Mouse (Mus musculus) liver, embryonic 14.5 days (tissue): ENCODE results near the gene Bmp3. TPM values are rescaled to one million over a fixed set of nuclear protein-coding genes. Genes with fewer than 3 reads are reported as not detected.

ENCODE experiments used
- ATAC-seq: fragments of 200-750 bp; cut with Nextera tagmentation; 2 replicates; pipeline ENCODE4 v1.8.0; 2017; ENCODE audit warnings: moderate number of reproducible peaks, mild to moderate bottlenecking, moderate library complexity; ENCODE audit not compliant: insufficient read depth
- DNase-seq, 3 experiments: peaks; one replicate each; pipeline ENCODE4 v3.0.0-alpha.2; 2012 to 2013; ENCODE audit warnings: low read depth in 3 of 3, low spot score in 3 of 3
- H3K27ac ChIP-seq: fragments of 300-500 bp; sonication (generic); 2 replicates; pipeline ENCODE4 v1.5.1; 2014; ENCODE audit warnings: moderate library complexity, mild to moderate bottlenecking, control low read depth, inconsistent platforms
- H3K27me3 ChIP-seq: fragments of 300-500 bp; sonication (generic); 2 replicates; pipeline ENCODE4 v1.6.1; 2014; ENCODE audit warnings: mild to moderate bottlenecking, low read length, moderate library complexity; ENCODE audit not compliant: control insufficient read depth, insufficient read depth
- H3K36me3 ChIP-seq: fragments of 300-500 bp; sonication (generic); replicated peaks from 2 replicates; pipeline ENCODE4 v1.6.1; 2014; ENCODE audit warnings: low read depth; ENCODE audit not compliant: control insufficient read depth, insufficient read depth
- H3K4me1 ChIP-seq, 2 experiments: fragments of 200-500 bp in 1 of 2; fragments of 300-500 bp in 1 of 2; sonication (generic) in 1 of 2; replicated peaks; 2 replicates each; pipeline ENCODE4 v1.6.1; 2012 to 2014; ENCODE audit warnings: antibody characterized with exemption in 1 of 2, inconsistent platforms in 1 of 2, low read length in 1 of 2; ENCODE audit not compliant: control insufficient read depth in 2 of 2, insufficient read depth in 2 of 2
- H3K4me2 ChIP-seq: fragments of 300-500 bp; sonication (generic); 2 replicates; pipeline ENCODE4 v1.6.1; 2014; ENCODE audit warnings: low read depth, mild to moderate bottlenecking, control low read depth, moderate library complexity
- H3K4me3 ChIP-seq, 2 experiments: fragments of 200-500 bp in 1 of 2; fragments of 300-500 bp in 1 of 2; sonication (generic) in 1 of 2; 2 replicates each; pipeline ENCODE4 v1.5.1; 2012 to 2014; ENCODE audit warnings: low read depth in 2 of 2, low read length in 2 of 2, mild to moderate bottlenecking in 2 of 2, control low read depth in 1 of 2, inconsistent platforms in 1 of 2, moderate library complexity in 1 of 2; ENCODE audit not compliant: insufficient read depth in 1 of 2
- H3K9ac ChIP-seq: fragments of 300-500 bp; sonication (generic); replicated peaks from 2 replicates; pipeline ENCODE4 v1.6.1; 2014; ENCODE audit warnings: mild to moderate bottlenecking, control low read depth, moderate library complexity
- H3K9me3 ChIP-seq: fragments of 300-500 bp; sonication (generic); 2 replicates; pipeline ENCODE4 v1.6.1; 2016; ENCODE audit warnings: low read length, mixed read lengths; ENCODE audit not compliant: control insufficient read depth
- CTCF ChIP-seq: IDR thresholded peaks from 2 replicates; pipeline ENCODE4 v1.5.1; 2016; ENCODE audit warnings: antibody characterized with exemption, low read depth, control low read depth
- EP300 ChIP-seq: IDR thresholded peaks from 2 replicates; pipeline ENCODE4 v1.6.1; 2016; ENCODE audit warnings: antibody characterized with exemption, low read depth
- WGBS: fragments of 180-500 bp; shearing (Covaris S2); extraction: QIAGEN DNeasy Blood & Tissue Kit; methylation state at CpG from one replicate; pipeline ENCODE4 v1.1.7; 2014; ENCODE audit not compliant: insufficient replicate concordance; 5-methylcytosine and 5-hydroxymethylcytosine counted together
- polyA plus RNA-seq, 2 experiments: library from polyadenylated mRNA; depleted of rRNA in 1 of 2; stranded (reverse) in 1 of 2; unstranded in 1 of 2; fragments of >200 nt; fragmentation: Nextera tagmentation in 1 of 2; extraction: Ambion mirVana in 1 of 2; gene quantifications; 2 replicates each; pipeline versions ENCODE4 v1.2.1 to v1.2.3; 2012 to 2014

The Bmp3 gene
- polyA plus RNA-seq, 2 experiments: 0.04 TPM; not detected in 1

- Histone ChIP-seq H3K27me3 (no peaks in the 10 kb centered on the region), H3K4me2 (no peak overlapping the region), H3K9me3 (no peaks in the 10 kb centered on the region), H3K4me3 (no peak overlapping the region), H3K36me3 (no peaks in the 10 kb centered on the region), H3K9ac (no peak overlapping the region), H3K4me1 (0 out of 4 replicates have a peak, but pooled peaks cover 0 to 3% of the 10 kb centered on the region in 2 experiments), H3K27ac (no peak overlapping the region)
- ATAC-seq (no peak), DNase-seq (no peak)
- TF ChIP-seq EP300: no peak
- 58% methylated on average over 5 of the region's 5 CpGs for WGBS
Observed at GRCm38 (mm10) chr5:98865146-98865545, 10.9 kb downstream of the Bmp3 start.

GRCm38 (mm10) chr5:98876056-98876455, 21.8 kb downstream of the Bmp3 start:
- no peak overlapping the region for H3K9ac ChIP-seq
- no peak overlapping the region for H3K27ac ChIP-seq
- H3K36me3 ChIP-seq: no peaks in the 10 kb centered on the region
- WGBS: 45% methylated on average over 5 of the region's 5 CpGs
- DNase-seq: no peak
- H3K4me3 ChIP-seq: no peak overlapping the region
- no peaks in the 10 kb centered on the region for H3K27me3 ChIP-seq
- no peaks in the 10 kb centered on the region for H3K9me3 ChIP-seq
- H3K4me2 ChIP-seq: no peak overlapping the region
- no peak for ATAC-seq
- no peaks in the 10 kb centered on the region for H3K4me1 ChIP-seq
- no peak for TF ChIP-seq EP300
- no peak for TF ChIP-seq CTCF

DNA sequence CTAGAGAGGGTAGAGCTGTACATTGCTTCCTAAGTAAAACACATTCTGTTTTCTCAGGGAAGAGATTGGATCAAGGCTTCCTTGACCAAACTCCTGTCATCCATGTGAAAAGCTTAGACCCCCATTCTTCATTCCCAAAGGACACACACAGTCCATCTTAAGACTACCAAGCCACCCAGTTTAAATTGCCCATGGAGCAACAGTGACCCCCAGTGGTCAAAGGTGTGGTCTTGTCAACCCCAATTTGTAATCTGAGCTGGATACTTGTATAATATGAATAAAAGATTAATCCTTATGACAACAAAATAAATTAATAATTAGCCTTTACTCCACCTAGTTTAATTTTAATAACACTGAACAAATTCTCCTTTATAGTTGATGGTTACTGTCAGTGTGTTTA, 24.7 kb downstream of the Bmp3 start:
- DNase-seq (peak in 1 of 3 experiments; percentile 3), ATAC-seq (no peak)
- Histone ChIP-seq H3K27ac (no peak overlapping the region), H3K9ac (no peak overlapping the region), H3K9me3 (no peaks in the 10 kb centered on the region), H3K4me2 (no peak overlapping the region), H3K4me1 (no peaks in the 10 kb centered on the region), H3K36me3 (no peaks in the 10 kb centered on the region), H3K27me3 (no peaks in the 10 kb centered on the region), H3K4me3 (no peak overlapping the region)
- TF ChIP-seq CTCF: peak; percentile 55
- TF ChIP-seq EP300: no peak

DNA sequence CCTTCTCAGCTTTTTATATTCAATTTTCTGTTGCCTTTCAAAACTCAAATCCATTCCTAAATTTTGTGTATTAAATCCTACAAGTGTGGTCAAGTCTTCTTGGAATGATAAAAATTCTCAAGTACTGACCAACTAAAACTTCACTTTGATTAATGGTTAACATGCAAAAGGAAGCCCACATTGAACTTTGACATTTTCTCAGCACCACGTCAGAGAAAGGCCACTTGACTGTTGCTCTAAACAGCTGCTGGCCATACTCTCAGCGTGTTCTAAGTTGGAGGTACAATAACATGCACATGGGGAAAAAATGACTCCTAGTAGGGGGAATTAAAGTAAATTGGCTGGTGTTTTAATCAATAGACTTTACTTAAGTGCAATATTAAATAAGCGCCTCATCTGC, 27.9 kb downstream of the Bmp3 start:
- no peaks in the 10 kb centered on the region for H3K9me3 ChIP-seq
- 53% methylated on average over 3 of the region's 3 CpGs for WGBS

DNA sequence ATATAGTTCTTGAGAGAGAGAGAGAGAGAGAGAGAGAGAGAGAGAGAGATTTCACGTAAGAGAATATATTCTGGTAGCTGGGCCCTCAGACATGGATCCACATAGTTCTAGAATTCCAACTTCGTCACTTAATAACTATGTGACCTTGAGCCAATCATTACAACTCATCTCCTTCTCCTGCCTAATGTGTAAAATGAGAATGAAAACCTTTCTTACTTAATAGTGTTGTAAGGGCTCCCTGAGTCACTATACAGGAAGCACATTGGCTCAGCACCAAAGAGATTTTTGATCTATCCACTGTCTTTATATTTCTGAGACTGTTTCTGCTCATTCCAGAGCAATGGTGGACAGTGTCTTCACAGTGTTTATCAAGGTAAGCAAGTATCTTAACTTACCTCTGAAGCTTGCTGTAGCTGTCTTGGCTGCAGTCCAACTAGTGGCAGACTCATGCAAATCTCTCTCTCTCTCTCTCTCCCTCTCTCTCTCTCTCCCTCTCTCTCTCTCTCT, 36.4 kb downstream of the Bmp3 start:
- no peak for ATAC-seq
- WGBS: 43% methylated on average over 2 of the region's 2 CpGs
- Histone ChIP-seq H3K4me2 (no peak overlapping the region), H3K36me3 (no peaks in the 10 kb centered on the region), H3K4me1 (no peaks in the 10 kb centered on the region), H3K4me3 (no peak overlapping the region), H3K9ac (no peak overlapping the region), H3K27me3 (no peaks in the 10 kb centered on the region), H3K27ac (no peak overlapping the region), H3K9me3 (no peaks in the 10 kb centered on the region)
- no peak for DNase-seq
- TF ChIP-seq EP300 (no peak), CTCF (no peak)

More for the DNA sequence above, 27.9 kb downstream of the Bmp3 start:
- Histone ChIP-seq H3K27me3 (no peaks in the 10 kb centered on the region), H3K4me2 (no peak overlapping the region), H3K4me3 (no peak overlapping the region), H3K27ac (no peak overlapping the region), H3K9ac (no peak overlapping the region), H3K4me1 (no peaks in the 10 kb centered on the region), H3K36me3 (no peaks in the 10 kb centered on the region)
- DNase-seq (no peak), ATAC-seq (no peak)
- no peak for TF ChIP-seq EP300
- no peak for TF ChIP-seq CTCF

- H3K9me3 ChIP-seq: no peaks in the 10 kb centered on the region
- H3K27me3 ChIP-seq: no peaks in the 10 kb centered on the region
- no peak overlapping the region for H3K9ac ChIP-seq
- DNase-seq (no peak), ATAC-seq (no peak)
- no peak for TF ChIP-seq EP300
- no peak for TF ChIP-seq CTCF
- no peak overlapping the region for H3K27ac ChIP-seq
- H3K4me1 ChIP-seq: no peaks in the 10 kb centered on the region
- no peak overlapping the region for H3K4me3 ChIP-seq
- no peaks in the 10 kb centered on the region for H3K36me3 ChIP-seq
- 64% methylated on average over 3 of the region's 3 CpGs for WGBS
- H3K4me2 ChIP-seq: no peak overlapping the region
Observed at GRCm38 (mm10) chr5:98894281-98894680, 40.1 kb downstream of the Bmp3 start.
